Mouse (Mus musculus) limb, embryonic 15.5 days (tissue): ENCODE data around the gene Tbl1xr1. TPM values are rescaled to one million over a fixed set of nuclear protein-coding genes. Genes with fewer than 3 reads are reported as not detected.

Experiments
- ATAC-seq: fragments of 200-750 bp; cut with Nextera tagmentation; 2 replicates; pipeline ENCODE4 v1.8.0; 2017; ENCODE audit warnings: low read depth, moderate TSS enrichment; ENCODE audit not compliant: insufficient number of reproducible peaks, low FRiP score, low TSS enrichment
- H3K27ac ChIP-seq: fragments of 300-500 bp; sonication (generic); 2 replicates; pipeline ENCODE4 v1.5.1; 2015; ENCODE audit warnings: moderate library complexity, mild to moderate bottlenecking, inconsistent platforms
- H3K27me3 ChIP-seq: fragments of 300-500 bp; sonication (generic); 2 replicates; pipeline ENCODE4 v1.6.1; 2015; ENCODE audit warnings: inconsistent platforms
- H3K36me3 ChIP-seq: fragments of 300-500 bp; sonication (generic); 2 replicates; pipeline ENCODE4 v1.6.1; 2015; ENCODE audit warnings: inconsistent platforms
- H3K4me1 ChIP-seq: fragments of 300-500 bp; sonication (generic); 2 replicates; pipeline ENCODE4 v1.6.1; 2015; ENCODE audit warnings: inconsistent platforms
- H3K4me2 ChIP-seq: fragments of 300-500 bp; sonication (generic); 2 replicates; pipeline ENCODE4 v1.6.1; 2015; ENCODE audit warnings: mild to moderate bottlenecking, inconsistent platforms
- H3K4me3 ChIP-seq: fragments of 300-500 bp; sonication (generic); 2 replicates; pipeline ENCODE4 v1.5.1; 2015; ENCODE audit warnings: mild to moderate bottlenecking, inconsistent platforms
- H3K9ac ChIP-seq: fragments of 300-500 bp; sonication (generic); 2 replicates; pipeline ENCODE4 v1.6.1; 2015; ENCODE audit warnings: inconsistent platforms
- H3K9me3 ChIP-seq: fragments of 300-500 bp; sonication (generic); 2 replicates; pipeline ENCODE4 v1.6.1; 2016; ENCODE audit warnings: inconsistent platforms
- WGBS: fragments of 180-500 bp; shearing (Covaris S2); methylation state at CpG from one replicate; pipeline ENCODE4 v1.1.7; 2015; 5-methylcytosine and 5-hydroxymethylcytosine counted together
- polyA plus RNA-seq: library from polyadenylated mRNA; unstranded; fragments of >200 nt; fragmentation: Nextera tagmentation; extraction: Ambion mirVana; gene quantifications from 2 replicates; pipeline ENCODE4 v1.2.1, GENCODE M21; 2015

The Tbl1xr1 gene
- polyA plus RNA-seq, 1 experiment from 2014 or later, result 25.9 TPM

GRCm38 (mm10) chr3:22180076-22180475 lies 103.6 kb downstream of the Tbl1xr1 start:
- H3K9ac ChIP-seq, result no peak overlapping the region
- no peaks in the 10 kb centered on the region for H3K36me3 ChIP-seq
- no peak overlapping the region for H3K4me3 ChIP-seq
- H3K27me3 ChIP-seq, result no peaks in the 10 kb centered on the region
- H3K4me2 ChIP-seq, result no peak overlapping the region
- no peaks in the 10 kb centered on the region for H3K9me3 ChIP-seq
- no peaks in the 10 kb centered on the region for H3K4me1 ChIP-seq
- H3K27ac ChIP-seq, result no peak overlapping the region
- no peak for ATAC-seq
- 67% methylated on average over 3 of the region's 4 CpGs for WGBS

GRCm38 (mm10) chr3:22181026-22181425 lies 104.6 kb downstream of the Tbl1xr1 start:
- 95% methylated on average over 2 of the region's 2 CpGs for WGBS
- H3K36me3 ChIP-seq, result no peaks in the 10 kb centered on the region
- ATAC-seq, result no peak

GRCm38 (mm10) chr3:22185265-22185664 lies 108.8 kb downstream of the Tbl1xr1 start:
- no peak for ATAC-seq
- Histone ChIP-seq H3K36me3 (peaks cover 7% of the 10 kb centered on the region), H3K4me3 (no peak overlapping the region), H3K4me1 (no peaks in the 10 kb centered on the region), H3K9me3 (no peaks in the 10 kb centered on the region), H3K27me3 (no peaks in the 10 kb centered on the region), H3K4me2 (no peak overlapping the region), H3K27ac (no peak overlapping the region), H3K9ac (no peak overlapping the region)
- WGBS, result 90% methylated on average over 4 of the region's 4 CpGs

More at GRCm38 (mm10) chr3:22181026-22181425, 104.6 kb downstream of the Tbl1xr1 start:
- Histone ChIP-seq H3K27ac (no peak overlapping the region), H3K9ac (no peak overlapping the region), H3K27me3 (no peaks in the 10 kb centered on the region), H3K4me2 (no peak overlapping the region), H3K4me1 (no peaks in the 10 kb centered on the region), H3K4me3 (no peak overlapping the region), H3K9me3 (no peaks in the 10 kb centered on the region)

- peaks cover 34% of the 10 kb centered on the region for H3K36me3 ChIP-seq
- no peaks in the 10 kb centered on the region for H3K4me1 ChIP-seq
- ATAC-seq, result no peak
- H3K4me3 ChIP-seq, result no peak overlapping the region
- H3K4me2 ChIP-seq, result no peak overlapping the region
- no peak overlapping the region for H3K9ac ChIP-seq
- H3K27ac ChIP-seq, result no peak overlapping the region
- no peaks in the 10 kb centered on the region for H3K9me3 ChIP-seq
- H3K27me3 ChIP-seq, result no peaks in the 10 kb centered on the region
Observed at GRCm38 (mm10) chr3:22190498-22190897, 114.0 kb downstream of the Tbl1xr1 start.

GRCm38 (mm10) chr3:22192931-22193330 lies 116.5 kb downstream of the Tbl1xr1 start:
- H3K4me1 ChIP-seq, result no peaks in the 10 kb centered on the region
- no peak for ATAC-seq
- no peak overlapping the region for H3K27ac ChIP-seq
- H3K4me2 ChIP-seq, result no peak overlapping the region
- whole genome bisulfite sequencing, result 86% methylated on average over 5 of the region's 5 CpGs
- H3K4me3 ChIP-seq, result no peak overlapping the region
- H3K9me3 ChIP-seq, result no peaks in the 10 kb centered on the region
- no peaks in the 10 kb centered on the region for H3K27me3 ChIP-seq
- no peak overlapping the region for H3K9ac ChIP-seq
- H3K36me3 ChIP-seq, result peaks cover 51% of the 10 kb centered on the region

GRCm38 (mm10) chr3:22194185-22194856 lies 117.9 kb downstream of the Tbl1xr1 start:
- Histone ChIP-seq H3K4me2 (no peak overlapping the region), H3K4me3 (no peak overlapping the region), H3K27ac (no peak overlapping the region), H3K9me3 (no peaks in the 10 kb centered on the region), H3K9ac (no peak overlapping the region), H3K4me1 (no peaks in the 10 kb centered on the region), H3K27me3 (no peaks in the 10 kb centered on the region), H3K36me3 (peaks cover 61% of the 10 kb centered on the region)
- 80% methylated on average over 7 of the region's 7 CpGs for WGBS
- no peak for ATAC-seq

- Histone ChIP-seq H3K4me2 (no peak overlapping the region), H3K27ac (no peak overlapping the region), H3K9me3 (no peaks in the 10 kb centered on the region), H3K4me1 (no peaks in the 10 kb centered on the region), H3K36me3 (peaks cover 61% of the 10 kb centered on the region), H3K27me3 (no peaks in the 10 kb centered on the region), H3K9ac (no peak overlapping the region), H3K4me3 (no peak overlapping the region)
- ATAC-seq, result no peak
- WGBS, result 77% methylated on average over 1 of the region's 1 CpGs
Observed at GRCm38 (mm10) chr3:22198802-22199201, 122.3 kb downstream of the Tbl1xr1 start.

GRCm38 (mm10) chr3:22204186-22204585 lies 127.7 kb downstream of the Tbl1xr1 start:
- H3K9me3 ChIP-seq, result no peaks in the 10 kb centered on the region
- peaks cover 44% of the 10 kb centered on the region for H3K36me3 ChIP-seq

GRCm38 (mm10) chr3:22221557-22221956 lies 145.1 kb downstream of the Tbl1xr1 start:
- 77% methylated on average over 2 of the region's 2 CpGs for WGBS
- Histone ChIP-seq H3K4me2 (no peak overlapping the region), H3K36me3 (peaks cover 4% of the 10 kb centered on the region; the same call in 1 of the 2 replicates), H3K27ac (no peak overlapping the region), H3K4me1 (peaks cover 3% of the 10 kb centered on the region; the same call in 1 of the 2 replicates), H3K4me3 (no peak overlapping the region), H3K9me3 (no peaks in the 10 kb centered on the region), H3K9ac (no peak overlapping the region), H3K27me3 (no peaks in the 10 kb centered on the region)
- ATAC-seq, result no peak

More at GRCm38 (mm10) chr3:22204186-22204585, 127.7 kb downstream of the Tbl1xr1 start:
- no peak for ATAC-seq
- Histone ChIP-seq H3K4me1 (no peaks in the 10 kb centered on the region), H3K27me3 (no peaks in the 10 kb centered on the region), H3K27ac (no peak overlapping the region), H3K4me3 (no peak overlapping the region), H3K9ac (no peak overlapping the region), H3K4me2 (no peak overlapping the region)
- WGBS, result 89% methylated on average over 3 of the region's 3 CpGs

- WGBS, result 42% methylated on average over 12 of the region's 12 CpGs
- Histone ChIP-seq H3K4me3 (no peak overlapping the region), H3K4me1 (0 out of 2 replicates have a peak, but pooled peaks cover 3% of the 10 kb centered on the region), H3K4me2 (no peak overlapping the region), H3K27me3 (no peaks in the 10 kb centered on the region), H3K27ac (no peak overlapping the region), H3K36me3 (peaks cover 4% of the 10 kb centered on the region; the same call in 1 of the 2 replicates), H3K9me3 (no peaks in the 10 kb centered on the region), H3K9ac (no peak overlapping the region)
- no peak for ATAC-seq
Observed at GRCm38 (mm10) chr3:22222351-22222750, 145.9 kb downstream of the Tbl1xr1 start.

GRCm38 (mm10) chr3:22223023-22223422 lies 146.6 kb downstream of the Tbl1xr1 start:
- WGBS, result 86% methylated on average over 5 of the region's 5 CpGs
- Histone ChIP-seq H3K4me2 (no peak overlapping the region), H3K27me3 (no peaks in the 10 kb centered on the region), H3K4me1 (0 out of 2 replicates have a peak, but pooled peaks cover 3% of the 10 kb centered on the region), H3K27ac (no peak overlapping the region), H3K4me3 (no peak overlapping the region), H3K36me3 (peaks cover 4% of the 10 kb centered on the region; the same call in 1 of the 2 replicates), H3K9me3 (no peaks in the 10 kb centered on the region), H3K9ac (no peak overlapping the region)
- ATAC-seq, result no peak

- no peaks in the 10 kb centered on the region for H3K4me1 ChIP-seq
- no peaks in the 10 kb centered on the region for H3K27me3 ChIP-seq
- H3K9ac ChIP-seq, result no peak overlapping the region
- no peak overlapping the region for H3K4me3 ChIP-seq
- WGBS, result 81% methylated on average over 3 of the region's 3 CpGs
- no peak overlapping the region for H3K4me2 ChIP-seq
- no peaks in the 10 kb centered on the region for H3K9me3 ChIP-seq
- no peak for ATAC-seq
- H3K27ac ChIP-seq, result no peak overlapping the region
- H3K36me3 ChIP-seq, result no peaks in the 10 kb centered on the region
Observed at GRCm38 (mm10) chr3:22228052-22228451, 151.6 kb downstream of the Tbl1xr1 start.
